Mouse (Mus musculus): ENCODE data around the gene Taz. TPM values are rescaled to one million over a fixed set of nuclear protein-coding genes. Genes with fewer than 3 reads are reported as not detected.
A peak's percentile ranks its signal among the peaks of the same experiment; 100 is the strongest.

The Taz gene
- 16.1 and 18.7 TPM in 2 replicates for polyA plus RNA-seq (2012; rRNA removed)
- 18.7 and 21.6 TPM in 2 replicates for polyA plus RNA-seq (2014; fragmentation: Nextera tagmentation; extraction: Ambion mirVana)

DNA sequence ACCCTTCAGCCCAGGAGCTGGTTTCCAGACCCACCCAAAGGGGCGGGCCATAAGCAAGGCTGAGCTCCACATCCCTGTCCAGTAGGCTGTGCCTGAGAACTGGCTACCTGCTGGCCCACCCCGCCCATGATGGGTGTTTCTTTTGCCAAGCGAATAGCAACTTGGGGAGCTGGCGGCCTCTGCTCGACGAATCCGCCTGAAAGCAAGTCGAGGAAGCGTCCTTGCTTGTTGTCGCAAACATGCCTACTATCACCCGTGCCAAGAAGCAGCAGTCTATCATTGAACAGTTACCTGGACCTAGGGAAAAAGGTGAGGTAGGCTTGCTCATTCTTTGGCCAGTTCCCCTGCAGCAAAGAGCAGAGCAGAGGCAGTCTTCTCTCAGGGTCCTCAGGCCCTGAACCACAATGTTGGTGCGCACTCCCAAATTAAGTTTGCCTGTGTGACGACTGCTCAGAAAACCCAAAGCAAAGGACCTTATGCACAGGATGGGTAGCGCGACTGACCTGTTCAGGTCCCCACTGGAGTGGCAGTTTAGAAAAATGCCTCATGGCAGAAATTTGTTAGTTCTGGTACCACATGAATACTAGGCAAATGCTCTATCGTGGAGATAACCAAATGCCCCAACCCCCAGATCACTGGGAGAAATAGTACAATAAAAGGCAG, at the start of gene Taz, which contains the start of gene Dnase1l1:
Taz (plus strand) TSS at position 181 of the 663 bp plus-strand sequence.
Dnase1l1 (minus strand) TSS at position 606 of the 663 bp plus-strand sequence.
- Histone ChIP-seq H3K4me3 (ENCODE audit: insufficient read depth in 1 of 2, low read depth in 2 of 2, low read length in 2 of 2) (peak within 1 kb of the TSS; percentile 65 to 99), H3K36me3 (replicated peaks; ENCODE audit: control insufficient read depth, insufficient read depth, low read depth) (no peaks in the 10 kb centered on the region), H3K4me2 (ENCODE audit: low read depth) (peak within 1 kb of the TSS; percentile 91), H3K9ac (replicated peaks) (peak within 1 kb of the TSS; percentile 78), H3K27ac (peak within 1 kb of the TSS; percentile 88), H3K27me3 (ENCODE audit: control insufficient read depth, insufficient read depth, low read length) (no peaks in the 10 kb centered on the region), H3K9me3 (ENCODE audit: control insufficient read depth, low read length) (no peaks in the 10 kb centered on the region), H3K4me1 (replicated peaks; ENCODE audit: control insufficient read depth in 2 of 2, insufficient read depth in 2 of 2, low read length in 1 of 2) (peaks cover 0 to 12% of the 10 kb centered on the region in 2 experiments; a peak in 3 of 4 replicates)
- TF ChIP-seq EP300 (IDR thresholded peaks at IDR 0.05; ENCODE audit: low read depth) (no peak), CTCF (IDR thresholded peaks at IDR 0.05; ENCODE audit: low read depth) (peak; percentile 51)
- ATAC-seq (ENCODE audit: insufficient read depth) (peak; percentile 95), DNase-seq (ENCODE audit: low read depth in 3 of 3, low spot score in 3 of 3) (peak; percentile 85 to 87 (median 85))
- 9% methylated on average over 16 of the region's 16 CpGs for WGBS (ENCODE audit: insufficient replicate concordance)

DNA sequence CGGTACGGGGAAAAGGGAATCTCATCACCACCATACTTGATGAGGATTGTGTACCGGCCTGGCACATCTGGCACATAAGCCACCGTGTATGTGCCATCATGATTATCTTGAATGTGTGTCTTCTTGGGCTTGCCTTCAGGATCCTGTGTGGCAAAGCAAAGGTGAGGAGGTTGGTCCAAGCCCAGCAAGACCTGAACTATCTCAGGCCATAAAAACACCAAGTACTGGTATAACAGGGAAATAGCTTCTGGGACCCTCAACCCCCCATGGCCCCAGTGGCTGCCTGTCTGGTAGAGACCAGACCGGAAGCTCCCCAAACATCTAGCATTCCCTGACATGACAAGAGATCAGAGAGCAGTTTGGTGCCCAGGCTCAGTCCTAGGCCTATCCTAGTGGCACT, 48.5 kb upstream of the Taz start:
- H3K9ac ChIP-seq (replicated peaks), result no peak overlapping the region

DNA sequence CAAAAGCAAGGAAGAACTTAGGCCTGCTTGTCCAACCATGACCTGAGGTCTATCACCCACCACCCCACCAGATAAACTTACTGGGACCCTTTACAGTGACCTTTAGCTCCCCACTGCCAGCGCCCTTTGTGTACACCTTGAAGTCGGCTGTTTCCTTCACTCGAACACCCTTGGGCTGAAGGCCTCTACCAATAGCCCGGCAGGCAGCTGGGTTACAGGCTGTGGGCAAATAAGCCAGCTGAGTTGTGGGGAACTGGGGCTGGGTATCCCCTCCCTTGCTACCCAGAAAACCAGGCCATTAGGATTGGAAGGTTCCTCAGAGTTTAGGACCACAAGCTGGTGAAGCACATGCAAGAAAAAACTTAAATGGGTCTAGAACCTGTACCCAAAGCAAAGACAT, 41.4 kb upstream of the Taz start:
- WGBS (ENCODE audit: insufficient replicate concordance), result 79% methylated on average over 4 of the region's 4 CpGs
- Histone ChIP-seq H3K4me2 (ENCODE audit: low read depth) (no peak overlapping the region), H3K9ac (replicated peaks) (no peak overlapping the region), H3K4me1 (replicated peaks; ENCODE audit: control insufficient read depth in 2 of 2, insufficient read depth in 2 of 2, low read length in 1 of 2) (peaks cover 10 to 12% of the 10 kb centered on the region in 2 experiments), H3K27ac (no peak overlapping the region), H3K36me3 (replicated peaks; ENCODE audit: control insufficient read depth, insufficient read depth, low read depth) (no peaks in the 10 kb centered on the region), H3K9me3 (ENCODE audit: control insufficient read depth, low read length) (no peaks in the 10 kb centered on the region), H3K4me3 (ENCODE audit: insufficient read depth in 1 of 2, low read depth in 2 of 2, low read length in 2 of 2) (no peak overlapping the region), H3K27me3 (ENCODE audit: control insufficient read depth, insufficient read depth, low read length) (no peaks in the 10 kb centered on the region)
- TF ChIP-seq CTCF (IDR thresholded peaks at IDR 0.05; ENCODE audit: low read depth), result no peak
- TF ChIP-seq EP300 (IDR thresholded peaks at IDR 0.05; ENCODE audit: low read depth), result no peak
- DNase-seq (ENCODE audit: low read depth in 3 of 3, low spot score in 3 of 3) (no peak), ATAC-seq (ENCODE audit: insufficient read depth) (no peak)

More for the DNA sequence above, 48.5 kb upstream of the Taz start:
- no peak for TF ChIP-seq EP300 (IDR thresholded peaks at IDR 0.05; ENCODE audit: low read depth)
- no peak for TF ChIP-seq CTCF (IDR thresholded peaks at IDR 0.05; ENCODE audit: low read depth)
- Histone ChIP-seq H3K36me3 (replicated peaks; ENCODE audit: control insufficient read depth, insufficient read depth, low read depth) (no peaks in the 10 kb centered on the region), H3K27me3 (ENCODE audit: control insufficient read depth, insufficient read depth, low read length) (no peaks in the 10 kb centered on the region), H3K9me3 (ENCODE audit: control insufficient read depth, low read length) (no peaks in the 10 kb centered on the region), H3K4me3 (ENCODE audit: insufficient read depth in 1 of 2, low read depth in 2 of 2, low read length in 2 of 2) (no peak overlapping the region), H3K4me1 (replicated peaks; ENCODE audit: control insufficient read depth in 2 of 2, insufficient read depth in 2 of 2, low read length in 1 of 2) (no peaks in the 10 kb centered on the region), H3K27ac (no peak overlapping the region), H3K4me2 (ENCODE audit: low read depth) (no peak overlapping the region)
- 85% methylated on average over 5 of the region's 5 CpGs for WGBS (ENCODE audit: insufficient replicate concordance)
- DNase-seq (ENCODE audit: low read depth in 3 of 3, low spot score in 3 of 3) (no peak), ATAC-seq (ENCODE audit: insufficient read depth) (no peak)

DNA sequence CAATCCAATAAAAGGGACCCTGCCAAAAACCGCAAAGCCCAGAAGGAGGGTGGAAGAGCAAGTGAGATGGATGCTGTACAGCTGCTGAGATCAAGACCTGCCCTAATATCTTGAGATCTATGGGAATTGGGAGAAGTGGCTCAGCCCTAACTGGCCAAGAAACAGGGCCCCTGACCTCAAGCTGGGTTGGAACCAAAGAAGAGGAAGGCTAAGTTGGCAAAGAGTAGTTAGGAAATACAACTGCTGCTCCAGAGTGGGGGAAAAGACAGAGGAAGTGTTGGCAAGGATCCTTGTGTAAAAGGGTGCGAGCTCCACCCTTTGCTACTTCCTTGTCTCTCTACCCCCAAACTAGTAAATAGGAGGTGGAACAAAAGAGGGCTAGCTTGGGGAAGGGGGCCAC, 38.3 kb upstream of the Taz start:
- no peaks in the 10 kb centered on the region for H3K36me3 ChIP-seq (replicated peaks; ENCODE audit: control insufficient read depth, insufficient read depth, low read depth)
- peak overlapping the region; percentile 83 for H3K4me2 ChIP-seq (ENCODE audit: low read depth)
- H3K27ac ChIP-seq, result no peak overlapping the region; the same call in 1 of the 2 replicates
- no peaks in the 10 kb centered on the region for H3K9me3 ChIP-seq (ENCODE audit: control insufficient read depth, low read length)
- peaks cover 10 to 14% of the 10 kb centered on the region in 2 experiments for H3K4me1 ChIP-seq (replicated peaks; ENCODE audit: control insufficient read depth in 2 of 2, insufficient read depth in 2 of 2, low read length in 1 of 2)
- no peak overlapping the region for H3K9ac ChIP-seq (replicated peaks)
- TF ChIP-seq EP300 (IDR thresholded peaks at IDR 0.05; ENCODE audit: low read depth), result no peak
- no peak for TF ChIP-seq CTCF (IDR thresholded peaks at IDR 0.05; ENCODE audit: low read depth)
- 44% methylated on average over 2 of the region's 2 CpGs for WGBS (ENCODE audit: insufficient replicate concordance)
- ATAC-seq (ENCODE audit: insufficient read depth) (no peak), DNase-seq (ENCODE audit: low read depth in 3 of 3, low spot score in 3 of 3) (no peak)
- no peak overlapping the region for H3K4me3 ChIP-seq (ENCODE audit: insufficient read depth in 1 of 2, low read depth in 2 of 2, low read length in 2 of 2)
- no peaks in the 10 kb centered on the region for H3K27me3 ChIP-seq (ENCODE audit: control insufficient read depth, insufficient read depth, low read length)

DNA sequence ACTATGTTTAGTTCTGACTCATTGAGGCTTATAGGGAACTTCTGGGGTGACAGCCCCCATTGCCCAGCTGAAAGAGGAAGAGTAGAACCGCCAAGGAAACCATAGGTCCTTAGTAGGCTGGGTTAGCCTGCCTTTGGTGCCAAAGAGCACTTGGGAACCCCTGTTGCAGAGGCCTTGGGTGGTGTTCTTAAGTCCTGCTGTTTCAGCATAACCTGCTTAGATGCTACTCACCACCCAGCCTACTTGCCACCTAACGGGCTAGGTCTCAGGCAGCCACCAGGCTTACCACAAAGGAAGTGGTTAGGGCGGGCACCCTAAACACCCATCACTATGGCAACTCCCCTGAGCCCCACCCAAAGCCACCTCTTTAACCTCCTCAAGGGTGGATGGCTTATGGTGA, 37.9 kb upstream of the Taz start:
- WGBS (ENCODE audit: insufficient replicate concordance), result 17% methylated on average over 3 of the region's 3 CpGs
- Histone ChIP-seq H3K36me3 (replicated peaks; ENCODE audit: control insufficient read depth, insufficient read depth, low read depth) (no peaks in the 10 kb centered on the region), H3K4me1 (replicated peaks; ENCODE audit: control insufficient read depth in 2 of 2, insufficient read depth in 2 of 2, low read length in 1 of 2) (peaks cover 10 to 14% of the 10 kb centered on the region in 2 experiments), H3K9me3 (ENCODE audit: control insufficient read depth, low read length) (no peaks in the 10 kb centered on the region), H3K4me3 (ENCODE audit: insufficient read depth in 1 of 2, low read depth in 2 of 2, low read length in 2 of 2) (peak overlapping the region in 1 of 2 experiments; percentile 10; a peak in 1 of 4 replicates), H3K4me2 (ENCODE audit: low read depth) (peak overlapping the region; percentile 83), H3K27me3 (ENCODE audit: control insufficient read depth, insufficient read depth, low read length) (no peaks in the 10 kb centered on the region), H3K27ac (no peak overlapping the region; the same call in 1 of the 2 replicates), H3K9ac (replicated peaks) (no peak overlapping the region)
- peak; percentile 58; the same call in 1 of the 2 replicates for ATAC-seq (ENCODE audit: insufficient read depth)
- TF ChIP-seq EP300 (IDR thresholded peaks at IDR 0.05; ENCODE audit: low read depth) (no peak), CTCF (IDR thresholded peaks at IDR 0.05; ENCODE audit: low read depth) (peak; percentile 16; the same call in 1 of the 2 replicates)
- peak; percentile 49 to 73 (median 49) for DNase-seq (ENCODE audit: low read depth in 3 of 3, low spot score in 3 of 3)

Measured in liver, embryonic 14.5 days (tissue).